Mouse (Mus musculus) layer of hippocampus, adult 11-12 months (tissue): ENCODE results near the gene Vwa8.

ENCODE experiments used
- DNase-seq: peaks from one replicate; pipeline ENCODE4 v3.0.0; 2022; ENCODE audit warnings: low spot score

The Vwa8 gene

DNA sequence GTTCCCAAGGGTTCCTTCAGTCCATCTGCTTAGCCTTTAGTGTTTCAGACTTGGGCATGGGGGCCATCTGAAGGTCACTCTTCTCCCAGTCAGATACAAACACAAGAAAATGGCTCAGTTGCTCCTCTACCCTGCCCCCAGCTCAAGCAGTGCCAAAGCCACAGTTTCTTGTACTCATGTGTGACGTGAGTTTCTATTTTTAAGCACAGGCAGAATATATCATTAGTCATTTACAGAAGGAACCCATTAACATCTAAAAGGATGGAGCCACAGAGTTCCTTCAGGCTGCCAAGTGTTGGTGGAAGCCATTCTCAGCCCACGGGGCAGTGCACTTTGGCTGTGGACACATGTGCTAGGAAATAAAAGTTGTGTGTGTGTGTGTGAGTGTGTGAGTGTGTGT, 240.6 kb downstream of the Vwa8 start:
- DNase-seq, result peak; percentile 23

DNA sequence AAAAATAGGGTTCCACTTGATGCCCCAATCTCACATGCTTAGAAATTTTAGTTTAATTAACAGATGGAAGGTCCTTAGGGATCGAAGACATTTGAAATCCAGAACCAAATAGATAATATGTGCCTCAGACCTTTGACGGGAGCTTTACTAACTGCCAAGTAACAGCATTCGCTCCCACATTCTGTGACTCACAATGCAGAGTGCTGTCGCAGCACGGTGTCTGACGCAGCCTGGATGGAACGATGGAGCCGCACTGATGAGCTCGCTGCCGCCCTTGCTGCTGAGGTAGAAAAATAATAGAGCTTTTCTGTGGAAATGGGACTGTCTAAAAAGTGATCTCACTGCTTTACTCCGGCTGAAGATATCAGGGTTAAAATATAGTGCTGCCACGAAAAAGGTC, 248.3 kb downstream of the Vwa8 start:
- DNase-seq, result peak; percentile 23

DNA sequence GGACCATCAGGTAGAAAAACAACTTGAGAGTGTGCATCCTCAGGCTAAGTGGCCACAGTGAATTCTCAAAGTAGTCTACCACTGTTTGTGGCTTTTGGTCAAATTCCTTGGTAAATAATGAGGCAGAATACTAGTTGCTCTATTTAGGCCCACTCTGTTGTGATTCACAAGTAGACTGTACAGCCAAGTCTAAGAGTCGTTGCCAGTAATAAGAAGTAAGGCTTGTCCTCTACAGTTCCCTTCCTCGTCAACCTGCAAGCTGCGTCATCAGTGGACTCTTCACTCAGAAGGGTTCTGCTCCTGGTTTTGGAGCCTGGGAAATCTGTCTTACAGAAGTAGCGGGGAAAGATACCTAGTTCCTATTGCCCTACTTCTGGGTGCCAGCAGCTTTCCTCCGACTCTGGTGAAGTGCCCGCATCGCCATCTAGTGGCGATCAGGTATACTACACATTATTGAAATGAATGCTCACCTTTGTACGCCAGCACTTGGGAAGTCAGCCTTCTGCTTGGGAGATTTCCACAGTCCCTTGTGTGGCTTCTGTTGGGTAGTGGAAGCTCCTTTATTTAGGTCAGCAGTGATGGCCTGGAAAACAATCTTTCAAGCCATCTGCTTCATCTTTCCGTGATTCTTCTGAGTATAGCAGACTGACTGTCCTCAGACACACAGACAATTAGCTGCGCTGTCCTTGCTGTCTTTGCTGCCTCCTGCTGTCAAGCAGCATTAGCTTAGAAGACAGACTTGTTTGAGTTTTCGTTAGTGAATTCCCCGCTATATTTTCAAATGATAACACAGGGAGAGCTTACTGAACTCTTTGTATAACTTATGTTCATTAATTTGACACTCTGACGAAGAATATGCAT, 258.0 kb downstream of the Vwa8 start:
- DNase-seq, result peak; percentile 80

DNA sequence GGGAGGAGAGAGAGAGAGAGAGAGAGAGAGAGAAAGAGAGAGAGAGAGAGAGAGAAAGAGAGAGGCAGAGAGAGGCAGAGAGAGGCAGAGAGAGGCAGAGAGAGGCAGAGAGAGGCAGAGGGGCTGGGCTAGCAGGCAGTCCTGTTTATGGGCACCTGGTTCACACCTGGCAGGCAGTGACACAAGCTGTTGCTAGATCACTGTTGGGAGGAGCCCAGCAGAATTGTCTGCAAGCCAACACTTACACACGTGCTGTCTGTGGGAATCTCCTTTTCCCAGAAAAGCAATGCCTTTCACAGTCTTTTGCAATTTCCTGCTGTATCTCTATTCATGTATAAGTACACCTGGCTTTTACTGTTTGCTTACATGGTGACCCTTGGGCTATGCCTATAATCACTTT, 260.5 kb downstream of the Vwa8 start:
- no peak for DNase-seq

DNA sequence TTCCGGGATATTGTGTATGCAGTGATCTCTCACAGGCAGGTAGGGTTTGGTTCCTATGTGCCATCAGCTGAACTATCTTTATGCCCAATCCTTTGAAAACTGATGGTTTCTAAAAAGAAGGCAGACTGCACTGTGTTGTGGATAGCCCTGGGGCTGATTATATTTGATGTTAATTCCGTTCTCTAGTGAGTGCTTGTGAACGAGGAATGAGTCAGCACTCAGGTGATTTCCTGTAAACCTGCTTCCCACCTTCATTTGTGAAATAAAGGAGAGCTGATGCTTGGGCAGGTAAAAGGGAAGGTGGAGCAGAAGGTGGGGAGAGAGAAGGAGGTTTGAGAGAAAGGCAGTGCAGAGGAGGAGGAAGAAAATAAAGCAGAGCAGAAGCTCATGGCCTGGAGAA, 261.2 kb downstream of the Vwa8 start:
- no peak for DNase-seq

DNA sequence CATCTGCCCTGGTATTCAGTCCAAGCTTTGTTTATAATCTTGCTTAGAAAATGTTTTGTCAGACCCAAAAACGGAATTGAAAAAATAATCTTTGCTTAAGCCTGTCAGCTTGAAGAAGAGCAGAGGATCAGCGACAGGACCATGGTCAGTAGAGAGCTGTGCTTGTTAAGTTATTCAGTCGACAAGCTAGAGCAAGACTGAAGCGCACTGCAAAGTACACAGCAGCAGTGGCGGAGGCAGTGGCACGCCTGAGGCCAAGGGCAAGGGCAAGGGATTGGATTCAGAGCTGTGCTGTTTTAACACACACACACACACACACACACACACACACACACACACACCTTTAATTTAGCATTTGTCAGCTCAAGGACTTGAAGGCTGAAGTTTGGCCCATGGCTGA, 263.2 kb downstream of the Vwa8 start:
- no peak for DNase-seq

DNA sequence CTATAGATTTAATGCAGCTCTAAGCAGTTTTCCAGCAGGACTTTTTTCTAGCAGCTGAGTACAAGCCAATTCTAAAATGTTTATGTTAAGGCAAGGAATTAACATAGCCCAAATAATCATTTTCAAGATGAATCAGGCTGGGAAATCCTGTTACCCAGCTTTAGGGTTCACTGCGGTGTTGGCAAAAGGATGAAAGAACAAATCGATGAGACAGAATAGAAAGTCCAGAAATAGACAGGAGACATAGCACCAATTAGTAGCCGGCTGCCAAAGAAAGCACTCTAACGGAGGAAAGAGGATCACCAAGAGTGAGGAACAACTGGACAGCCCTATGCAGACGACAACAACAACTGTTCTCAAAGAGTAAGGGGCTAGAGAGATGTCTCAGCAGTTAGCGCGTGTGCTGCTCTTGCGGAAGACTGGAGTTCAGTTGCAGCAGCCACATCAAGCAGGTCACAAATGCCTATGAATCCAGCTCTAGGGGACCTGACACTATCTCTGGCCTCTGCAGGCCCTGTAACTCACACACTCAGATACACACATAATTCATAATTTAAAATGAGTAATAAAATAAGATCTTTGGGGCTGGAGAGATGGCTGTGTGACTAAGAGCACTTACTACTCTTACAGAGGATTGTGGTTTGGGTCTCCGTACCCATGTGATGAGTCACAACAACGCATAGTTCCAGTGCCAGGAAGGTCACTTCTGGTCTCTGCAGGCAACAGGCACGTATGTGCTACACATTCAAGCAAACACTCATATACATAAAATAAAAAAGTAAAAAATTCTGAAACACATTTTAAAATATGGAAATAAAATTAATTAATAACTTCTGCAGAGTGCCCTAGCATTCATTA, 265.9 kb downstream of the Vwa8 start:
- DNase-seq, result no peak

DNA sequence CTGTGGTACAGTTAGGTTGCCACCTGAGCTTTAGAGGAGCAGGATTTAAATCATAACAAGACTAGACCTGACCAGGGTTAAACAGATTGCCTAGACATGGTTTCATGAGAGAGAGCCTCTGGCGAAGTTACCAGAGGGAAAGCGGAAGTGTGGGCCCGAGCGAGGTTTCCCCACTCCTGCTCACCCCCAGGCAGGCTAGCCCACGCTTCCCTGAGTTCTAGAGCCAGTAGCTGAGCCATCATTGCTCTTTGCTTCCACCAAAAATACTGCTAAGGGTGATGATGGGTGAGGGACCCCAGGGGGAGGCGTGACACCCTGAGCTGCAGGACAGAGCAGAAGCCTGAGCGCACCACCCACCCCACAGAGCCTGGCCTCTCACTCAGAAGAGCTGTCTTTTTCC, 269.6 kb downstream of the Vwa8 start:
- DNase-seq, result no peak

DNA sequence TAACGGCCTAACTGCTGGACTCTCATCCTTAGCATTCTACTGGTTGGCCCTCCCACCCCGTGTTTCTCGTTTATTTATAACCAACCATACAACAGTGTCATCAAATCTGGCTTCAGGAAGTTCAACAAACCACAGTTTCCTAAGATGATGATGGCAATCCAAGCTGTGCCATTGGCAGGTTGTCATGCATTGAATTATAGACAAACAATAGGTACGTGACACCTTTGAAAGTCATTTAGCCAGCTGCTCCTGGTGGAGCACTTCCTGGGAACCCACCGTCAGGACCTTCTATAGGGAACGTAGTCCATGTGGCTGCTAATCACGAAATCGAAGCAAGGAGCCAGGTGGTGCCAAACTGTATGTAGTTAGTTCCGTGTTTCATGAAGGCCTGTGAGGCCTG, 270.5 kb downstream of the Vwa8 start:
- DNase-seq, result no peak

DNA sequence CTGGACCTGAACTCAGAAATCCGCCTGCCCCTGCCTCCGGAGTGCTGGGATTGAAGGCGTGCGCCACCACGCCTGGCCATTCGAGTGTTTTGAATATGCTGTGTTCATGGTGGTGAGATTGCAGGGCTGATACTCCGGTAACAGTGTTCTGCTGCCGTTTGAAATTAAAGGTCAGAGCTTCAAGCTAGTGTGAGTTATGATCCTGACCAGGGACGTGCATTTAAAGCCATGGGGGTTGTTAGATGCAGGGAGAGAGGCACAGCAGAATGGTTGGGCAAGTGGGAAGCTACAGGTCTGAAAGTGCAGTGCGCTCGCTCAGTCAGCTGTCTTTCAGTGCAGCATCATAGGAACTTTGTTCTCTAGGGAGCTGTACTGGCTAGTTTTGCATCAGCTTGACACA, 271.8 kb downstream of the Vwa8 start:
- DNase-seq, result no peak

DNA sequence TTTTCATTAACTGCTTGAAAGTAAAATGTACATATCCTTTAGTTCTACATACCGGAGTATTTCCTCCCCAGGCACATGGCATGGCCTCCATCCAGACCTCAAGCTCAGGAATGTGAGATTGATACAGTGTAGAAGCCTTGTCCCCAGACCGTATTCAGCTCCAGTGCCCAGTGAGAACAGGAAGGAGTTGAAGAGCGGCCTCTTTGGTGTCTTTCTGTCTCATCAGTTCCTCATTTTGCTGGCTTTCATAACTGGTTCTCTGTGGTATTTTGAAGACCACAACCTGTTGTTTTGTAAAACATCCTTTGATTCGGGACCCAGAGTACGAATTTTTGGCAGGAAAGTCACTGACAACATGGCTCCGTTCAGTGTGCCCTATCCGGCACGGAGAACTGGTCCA, 274.6 kb downstream of the Vwa8 start:
- no peak for DNase-seq

DNA sequence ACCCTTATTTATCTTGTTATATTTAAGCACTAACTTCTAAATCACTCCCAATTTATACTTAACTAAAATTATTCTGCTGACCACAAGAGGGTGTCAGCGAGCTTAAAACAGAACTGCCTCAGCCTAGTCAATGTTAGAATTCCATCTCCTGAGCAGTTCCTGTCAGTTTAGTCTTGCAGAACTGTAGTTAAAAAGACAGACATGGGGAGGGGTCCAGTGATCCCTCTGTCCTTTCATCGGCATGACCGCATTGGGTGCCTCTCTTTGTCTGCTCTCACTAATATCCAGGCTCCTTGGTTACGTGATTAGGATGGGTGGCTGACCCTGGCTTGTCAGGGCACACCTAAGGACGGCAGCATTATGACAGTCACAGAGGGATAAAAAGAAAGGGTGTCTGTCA, 275.8 kb downstream of the Vwa8 start:
- DNase-seq, result peak; percentile 44

DNA sequence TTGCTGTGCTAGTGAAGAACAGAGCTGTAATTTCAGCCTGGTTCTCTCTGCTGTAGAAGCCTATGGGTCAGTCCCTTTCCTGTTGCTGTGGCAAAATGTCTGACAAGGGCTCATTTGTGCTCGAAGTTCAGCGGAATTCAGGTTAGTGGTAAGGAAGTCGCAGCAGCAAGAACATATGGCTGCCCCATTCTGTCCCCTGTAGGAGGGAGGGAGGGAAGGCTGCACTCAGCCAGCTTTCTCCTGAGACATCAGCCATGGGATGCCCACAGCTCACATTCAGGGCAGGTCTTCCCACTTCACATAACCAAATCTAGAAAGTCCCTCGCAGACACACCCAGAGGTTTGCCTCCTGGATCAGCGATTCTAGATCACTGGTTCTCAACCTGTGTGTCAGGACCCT, 277.3 kb downstream of the Vwa8 start:
- no peak for DNase-seq

DNA sequence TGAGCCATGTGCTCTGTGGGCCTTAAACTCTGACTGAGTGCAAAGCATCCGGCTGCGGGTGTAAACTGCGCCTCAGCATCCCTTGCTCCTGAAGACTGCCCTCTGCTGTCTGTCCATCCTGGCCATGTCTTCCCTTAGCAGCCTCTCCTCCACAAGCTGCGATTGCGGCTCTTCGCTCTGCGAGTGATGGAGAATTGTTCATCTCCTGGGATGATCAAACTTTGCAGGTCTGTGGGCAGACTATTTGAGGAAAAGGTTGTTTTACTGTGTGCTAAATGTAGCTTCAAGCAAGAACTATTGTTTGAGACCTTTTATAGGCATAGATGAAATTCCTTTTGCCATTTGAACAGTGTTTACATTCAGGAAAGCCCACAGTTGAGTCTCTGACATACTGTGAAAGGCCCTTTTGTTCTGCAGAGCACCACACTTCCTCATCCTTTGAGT, 286.1 kb downstream of the Vwa8 start:
- peak; percentile 32 for DNase-seq

DNA sequence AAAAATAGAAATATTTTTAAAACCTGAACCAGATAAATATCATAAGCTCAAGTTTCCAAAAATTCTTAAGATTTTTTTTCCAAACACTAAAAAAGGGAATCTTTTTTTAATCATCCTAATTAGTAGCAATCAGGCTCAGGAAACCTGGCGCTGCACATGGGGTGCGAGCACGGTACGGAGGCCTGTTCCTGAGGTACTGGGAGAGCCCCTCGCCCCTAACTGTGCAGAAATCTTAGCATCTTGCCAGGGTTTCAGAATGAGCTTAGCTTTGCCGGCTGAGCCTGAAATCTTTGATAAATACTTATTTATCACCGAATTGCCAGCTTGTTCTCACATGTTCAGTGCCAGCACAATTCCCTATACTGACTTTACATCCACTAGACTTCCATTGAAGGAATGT, 286.6 kb downstream of the Vwa8 start:
- no peak for DNase-seq

DNA sequence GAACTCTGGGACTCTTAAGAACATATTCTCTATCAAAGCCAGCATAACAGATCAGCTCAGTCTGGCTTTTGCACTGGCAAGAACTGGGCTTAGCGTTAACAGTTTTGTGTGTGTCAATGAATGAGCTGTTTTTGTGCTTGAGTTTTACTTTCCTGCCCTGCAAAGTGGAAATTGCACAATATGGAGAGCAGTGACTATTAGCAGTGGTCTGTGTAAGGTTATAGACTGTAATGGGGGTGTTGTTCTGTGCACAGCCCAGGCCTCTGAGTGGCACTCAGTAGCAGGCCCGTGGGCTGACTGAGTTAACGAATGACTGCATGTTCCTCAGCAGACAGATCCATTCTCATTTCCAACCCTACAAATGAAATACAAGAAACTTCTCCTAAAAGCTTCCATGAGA, 287.7 kb downstream of the Vwa8 start:
- no peak for DNase-seq

DNA sequence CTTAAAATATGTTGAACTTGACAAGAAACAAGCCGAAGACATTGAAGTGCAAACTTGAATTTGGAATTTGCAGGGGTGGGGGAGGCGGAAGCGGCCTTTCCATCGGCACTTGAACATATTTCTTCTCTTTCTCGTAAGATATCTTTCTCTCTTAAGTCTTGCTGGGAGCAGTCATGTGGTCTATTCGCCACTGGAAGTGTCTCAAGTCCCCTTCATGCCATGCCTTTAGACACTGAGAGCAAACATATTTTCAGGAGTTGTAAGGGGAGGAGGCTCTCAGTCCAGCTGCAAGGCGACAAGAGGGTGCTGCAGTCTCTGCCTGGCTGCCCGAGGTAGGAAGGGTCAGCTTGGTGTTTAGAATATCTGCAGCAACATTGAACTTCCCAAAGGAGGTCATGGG, 288.2 kb downstream of the Vwa8 start:
- DNase-seq, result no peak

DNA sequence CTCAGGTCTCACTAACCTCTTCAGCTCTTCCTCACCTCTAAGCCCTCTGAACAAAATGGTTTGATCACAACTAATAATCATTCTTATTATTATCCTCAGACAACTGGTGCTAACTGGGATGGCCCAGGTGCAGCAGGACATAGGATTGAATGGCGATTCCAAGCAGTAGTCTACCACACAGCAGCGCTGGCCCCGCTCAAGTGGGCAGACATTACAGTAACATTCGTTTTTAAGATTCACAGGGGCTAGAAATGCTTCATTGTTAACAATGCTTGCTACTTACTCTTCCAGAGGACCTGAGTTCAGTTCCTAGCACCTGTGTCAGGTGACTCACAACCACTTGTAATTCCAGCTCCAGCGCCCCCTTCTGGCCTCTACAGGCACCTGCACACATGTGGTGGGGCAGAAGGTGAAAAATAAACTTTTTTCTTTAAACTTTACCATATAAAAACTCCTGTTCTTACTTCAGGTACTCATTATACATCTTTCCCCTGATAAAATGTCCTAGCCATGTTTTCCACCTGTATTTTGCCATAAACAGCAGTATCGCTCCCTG, 290.3 kb downstream of the Vwa8 start:
- DNase-seq, result no peak

DNA sequence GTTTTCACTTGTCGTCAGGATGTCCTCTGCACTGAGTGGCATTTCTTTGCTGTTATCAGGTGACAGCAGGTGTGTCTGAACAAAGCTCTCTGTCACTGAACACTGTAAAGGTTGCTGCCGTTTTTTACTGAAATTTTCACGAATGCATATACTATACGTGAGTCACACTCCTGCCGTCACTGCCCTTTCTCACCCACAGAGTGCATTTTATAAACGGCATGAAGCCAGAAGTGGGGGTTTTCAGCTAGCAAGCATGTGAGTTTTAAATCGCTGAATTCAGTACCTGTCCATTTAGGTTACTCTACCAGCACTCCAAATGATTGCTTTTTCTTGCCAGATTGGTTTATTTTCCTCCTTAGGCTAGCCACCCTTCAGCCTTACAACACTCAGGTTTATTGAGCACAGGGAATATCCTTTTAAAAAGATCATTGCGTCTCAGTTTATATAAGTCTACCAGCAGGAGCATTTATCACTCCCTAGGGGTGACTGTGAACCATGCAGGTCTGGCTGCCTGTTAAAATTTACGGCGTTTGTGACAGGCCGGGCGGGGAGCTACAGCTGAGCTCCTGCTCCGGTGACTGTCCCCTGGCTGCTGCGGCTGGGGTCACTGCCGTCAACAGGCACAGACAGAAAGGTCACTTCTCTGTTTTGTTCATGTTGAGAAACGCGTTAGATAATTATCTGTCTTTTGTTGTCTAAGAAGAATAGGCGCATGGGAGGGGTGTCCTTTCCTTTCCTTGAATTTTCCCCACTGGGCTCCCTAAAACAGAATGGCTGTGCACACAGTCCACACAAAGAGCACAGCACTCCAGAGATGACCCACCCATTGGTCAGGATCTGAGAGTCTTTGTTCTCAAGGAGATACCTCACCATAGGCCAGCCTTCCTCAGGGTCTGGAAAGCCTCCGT, 291.3 kb downstream of the Vwa8 start:
- DNase-seq, result no peak

DNA sequence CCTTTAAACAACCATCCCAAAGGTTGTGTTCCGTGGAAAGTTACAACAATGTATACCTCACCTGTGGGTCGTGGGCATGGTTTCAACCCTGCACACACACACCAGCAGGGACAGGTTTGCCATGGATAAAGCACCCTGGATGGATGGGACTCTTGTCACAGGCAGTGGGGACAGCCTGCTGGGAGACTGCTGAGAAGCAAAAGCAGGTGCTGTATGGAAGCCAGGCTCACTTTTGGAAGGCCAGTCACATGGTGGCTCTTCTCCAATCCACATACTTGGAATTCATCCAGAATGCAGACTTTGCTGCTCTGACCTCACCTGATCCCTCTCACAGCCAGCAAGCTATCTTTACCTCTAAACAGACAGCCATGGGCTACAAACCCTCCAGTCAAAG, 292.0 kb downstream of the Vwa8 start:
- no peak for DNase-seq

DNA sequence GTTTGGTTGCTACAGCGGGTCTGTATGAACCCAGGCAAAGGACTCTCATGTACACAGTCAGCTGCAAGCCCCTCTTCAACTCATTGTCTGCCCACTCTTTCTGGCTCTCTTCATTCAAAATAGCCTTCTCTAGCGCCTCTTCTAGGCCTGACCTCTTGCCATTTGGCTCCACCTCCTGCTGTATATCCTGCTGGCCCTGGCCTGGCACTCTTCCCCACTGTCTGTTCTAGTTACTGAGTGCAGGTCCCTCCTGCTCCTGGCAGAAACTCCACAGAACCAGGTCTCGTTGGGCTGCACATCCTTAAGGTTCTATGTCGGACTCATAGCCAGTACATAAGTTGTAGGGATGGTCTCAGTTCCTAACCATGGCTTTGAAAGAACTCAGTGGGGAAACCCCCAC, 293.5 kb downstream of the Vwa8 start:
- DNase-seq, result no peak

DNA sequence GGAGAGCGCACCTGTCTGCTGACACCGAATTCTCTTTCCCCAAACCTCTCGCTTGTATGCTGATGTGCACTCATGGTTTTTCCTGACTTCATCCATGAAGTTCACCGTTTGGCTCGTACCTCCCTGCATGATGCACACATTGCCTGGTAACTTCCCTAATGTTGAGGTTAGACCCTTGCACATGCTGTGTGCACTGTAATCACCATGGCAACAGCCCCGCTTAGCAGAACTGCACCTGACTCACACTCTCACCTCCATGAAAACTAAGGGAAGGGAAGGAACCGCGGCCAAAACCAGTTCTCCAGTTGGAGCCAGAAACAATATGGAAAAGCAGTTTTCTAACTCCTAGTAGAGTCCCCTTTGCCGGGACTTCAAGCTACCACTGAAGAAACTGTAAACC, 294.8 kb downstream of the Vwa8 start:
- DNase-seq, result no peak
